13 mouse cellular contexts compared by ENCODE assay signal in the genomic region with DNA sequence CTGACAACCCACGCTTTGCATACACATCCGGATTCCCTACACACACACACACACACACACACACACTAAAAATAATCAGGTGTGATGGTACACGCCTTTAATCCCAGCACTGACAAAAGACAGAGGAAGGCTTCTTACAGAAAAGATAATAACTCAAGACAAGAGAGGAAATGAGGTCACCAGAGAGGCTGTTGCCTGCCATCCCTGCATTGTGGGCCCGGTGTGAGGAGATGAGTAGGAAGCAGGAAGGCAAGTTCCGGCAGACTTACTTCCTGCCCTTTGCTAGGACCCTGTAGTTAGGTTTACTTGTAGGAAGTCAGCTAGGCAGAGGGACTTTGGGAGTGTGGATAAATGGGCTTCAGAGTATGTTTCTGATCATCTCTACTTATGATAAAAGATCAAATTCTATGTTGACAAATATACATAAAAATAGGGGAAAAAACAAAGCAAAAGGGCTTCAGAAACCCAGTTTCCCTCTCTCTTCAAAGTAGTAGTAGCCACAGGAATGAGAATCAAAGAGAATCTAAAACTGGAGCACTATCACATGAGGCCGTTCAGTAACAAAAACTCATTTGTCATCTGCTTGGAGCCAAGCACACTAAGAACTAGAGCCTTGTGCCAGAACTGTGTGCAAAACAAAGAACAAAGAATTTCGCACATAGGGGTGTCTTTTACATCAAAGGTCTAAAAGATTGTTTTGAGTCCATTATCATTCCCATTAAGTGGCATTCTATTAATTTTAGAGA.
DNase-seq lines count a peak whose midpoint lies in the region; TF ChIP-seq lines count a peak whose summit lies in the region.
"Had no signal": no experiment of that assay in that cellular context is flagged by ENCODE, and none has a peak within 500 bp of the region (broad histone marks: within the 10 kb centered on the region; RNA-seq: fewer than 3 reads in every experiment).

No protein-coding gene starts in this region.

- no peak for TF ChIP-seq POLR2A in kidney, adult 2 months (IDR thresholded peaks at IDR 0.05; ENCODE audit: low read depth, low read length)

- TF ChIP-seq CTCF in kidney, adult 2 months (conservative IDR thresholded peaks at IDR 0.05; ENCODE audit: insufficient read depth, insufficient read length, low read depth, low read length): no peak

- 73% methylated on average over 7 of the region's 7 CpGs for WGBS in kidney, adult 2 months

- H3K4me3 ChIP-seq in kidney, adult 2 months (ENCODE audit: insufficient read depth, low read depth, low read length): no peak overlapping the region
- H3K4me3 ChIP-seq: liver, embryonic 13.5 days; neural tube, embryonic 15.5 days had no signal

- peaks cover 8% of the 10 kb centered on the region for H3K36me3 ChIP-seq in kidney, adult 2 months (ENCODE audit: control insufficient read depth, insufficient read depth, low read length)

- no peak overlapping the region for H3K27ac ChIP-seq in kidney, adult 2 months (ENCODE audit: insufficient read depth, low read depth, low read length)
- H3K27ac ChIP-seq: liver, embryonic 13.5 days; neural tube, embryonic 15.5 days had no signal

- H3K4me1 ChIP-seq in kidney, adult 2 months (ENCODE audit: control insufficient read depth, insufficient read depth, low read length): no peaks in the 10 kb centered on the region
- H3K4me1 ChIP-seq: liver, embryonic 13.5 days; neural tube, embryonic 15.5 days had no signal

- peak; percentile 11 for DNase-seq in adrenal gland, adult 2 months
- DNase-seq in adrenal gland, postnatal 4 days (ENCODE audit: low spot score in 2 of 2): no peak
- peak; percentile 30 for DNase-seq in kidney, adult 2 months
- DNase-seq in kidney, postnatal 25 days: no peak
- peak; percentile 38 for DNase-seq in right cerebral cortex, adult 18-20 months
- no peak for DNase-seq in right cerebral cortex, postnatal 25 days
- peak; percentile 74 for DNase-seq in telencephalon, adult 2 months (ENCODE audit: low read depth, low spot score)
- DNase-seq in gastrocnemius, postnatal 14 days: no peak
- DNase-seq: cerebellum, adult 9-11 months; heart, postnatal 14 days; liver, embryonic 13.5 days; right cerebral cortex, postnatal 14 days had no signal

- no peaks in the 10 kb centered on the region for H3K27me3 ChIP-seq in kidney, adult 2 months (replicated peaks; ENCODE audit: control insufficient read depth, insufficient read depth, low read length)
- H3K27me3 ChIP-seq: liver, embryonic 13.5 days; neural tube, embryonic 15.5 days had no signal

- intact Hi-C loops in gastrocnemius, postnatal 14 days (cut with DNase I; ENCODE audit: low total_unique reads): no loop called here

Comparison
In these comparisons a context has a peak if more than half of its experiments do, and no peak if none do; other contexts are left out.
1. DNase-seq: peak in adrenal gland, adult 2 months (single experiment), kidney, adult 2 months (single experiment), right cerebral cortex, adult 18-20 months (single experiment) and telencephalon, adult 2 months (single experiment); none in adrenal gland, postnatal 4 days (0 of 2), kidney, postnatal 25 days (0 of 2), right cerebral cortex, postnatal 25 days (single experiment) and gastrocnemius, postnatal 14 days (single experiment).